Mouse (Mus musculus) olfactory bulb, adult 2 months (tissue): Measurements from ENCODE around the gene Foxc2. TPM values are rescaled to one million over a fixed set of nuclear protein-coding genes. Genes with fewer than 3 reads are reported as not detected.
A peak's percentile ranks its signal among the peaks of the same experiment; 100 is the strongest.

Experiments
- H3K27ac ChIP-seq: fragments of 200-500 bp; 2 replicates; pipeline ENCODE4 v1.5.1; 2012; ENCODE audit warnings: low read depth, low read length; ENCODE audit not compliant: insufficient read depth
- H3K4me1 ChIP-seq: fragments of 200-500 bp; 2 replicates; pipeline ENCODE4 v1.6.1; 2012; ENCODE audit warnings: low read length; ENCODE audit not compliant: control insufficient read depth, insufficient read depth
- H3K4me3 ChIP-seq: fragments of 200-500 bp; 2 replicates; pipeline ENCODE4 v1.5.1; 2012; ENCODE audit warnings: mild to moderate bottlenecking, low read depth, low read length, moderate library complexity; ENCODE audit not compliant: insufficient read depth
- CTCF ChIP-seq: fragments of 200-500 bp; IDR thresholded peaks from 2 replicates; pipeline ENCODE4 v1.5.1; 2012; ENCODE audit warnings: low read depth, mild to moderate bottlenecking, low read length, moderate library complexity; ENCODE audit not compliant: insufficient read depth
- POLR2A ChIP-seq: fragments of 200-500 bp; IDR thresholded peaks from 2 replicates; pipeline ENCODE4 v1.6.1; 2012; ENCODE audit warnings: mild to moderate bottlenecking, low read depth, low read length, moderate library complexity; ENCODE audit not compliant: insufficient read depth
- WGBS: fragments of 180-500 bp; shearing (Covaris S2); methylation state at CpG from one replicate; pipeline ENCODE4 v1.1.7; 2018; 5-methylcytosine and 5-hydroxymethylcytosine counted together
- polyA plus RNA-seq: library from polyadenylated mRNA; stranded (reverse); fragments of >200 nt; gene quantifications from 2 replicates; pipeline ENCODE4 v1.2.4, GENCODE M21; 2012; ENCODE audit warnings: low replicate concordance; ENCODE audit not compliant: missing spikeins, insufficient read depth, insufficient read length

Foxc2 gene
- polyA plus RNA-seq, 1 experiment = not detected

DNA sequence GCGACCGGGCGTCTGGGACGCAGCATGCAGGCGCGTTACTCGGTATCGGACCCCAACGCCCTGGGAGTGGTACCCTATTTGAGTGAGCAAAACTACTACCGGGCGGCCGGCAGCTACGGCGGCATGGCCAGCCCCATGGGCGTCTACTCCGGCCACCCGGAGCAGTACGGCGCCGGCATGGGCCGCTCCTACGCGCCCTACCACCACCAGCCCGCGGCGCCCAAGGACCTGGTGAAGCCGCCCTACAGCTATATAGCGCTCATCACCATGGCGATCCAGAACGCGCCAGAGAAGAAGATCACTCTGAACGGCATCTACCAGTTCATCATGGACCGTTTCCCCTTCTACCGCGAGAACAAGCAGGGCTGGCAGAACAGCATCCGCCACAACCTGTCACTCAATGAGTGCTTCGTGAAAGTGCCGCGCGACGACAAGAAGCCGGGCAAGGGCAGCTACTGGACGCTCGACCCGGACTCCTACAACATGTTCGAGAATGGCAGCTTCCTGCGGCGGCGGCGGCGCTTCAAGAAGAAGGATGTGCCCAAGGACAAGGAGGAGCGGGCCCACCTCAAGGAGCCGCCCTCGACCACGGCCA lies 717 bp downstream of the Foxc2 start:
- Histone ChIP-seq H3K27ac (no peak overlapping the region), H3K4me1 (no peaks in the 10 kb centered on the region; the same call in 1 of the 2 replicates), H3K4me3 (peak overlapping the region; percentile 17)
- 2% methylated on average over 55 of the region's 55 CpGs for WGBS
- TF ChIP-seq POLR2A = no peak
- TF ChIP-seq CTCF = no peak

DNA sequence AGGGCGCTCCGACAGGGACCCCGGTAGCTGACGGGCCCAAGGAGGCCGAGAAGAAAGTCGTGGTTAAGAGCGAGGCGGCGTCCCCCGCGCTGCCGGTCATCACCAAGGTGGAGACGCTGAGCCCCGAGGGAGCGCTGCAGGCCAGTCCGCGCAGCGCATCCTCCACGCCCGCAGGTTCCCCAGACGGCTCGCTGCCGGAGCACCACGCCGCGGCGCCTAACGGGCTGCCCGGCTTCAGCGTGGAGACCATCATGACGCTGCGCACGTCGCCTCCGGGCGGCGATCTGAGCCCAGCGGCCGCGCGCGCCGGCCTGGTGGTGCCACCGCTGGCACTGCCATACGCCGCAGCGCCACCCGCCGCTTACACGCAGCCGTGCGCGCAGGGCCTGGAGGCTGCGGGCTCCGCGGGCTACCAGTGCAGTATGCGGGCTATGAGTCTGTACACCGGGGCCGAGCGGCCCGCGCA lies 1.2 kb downstream of the Foxc2 start:
- TF ChIP-seq POLR2A = no peak
- no peak for TF ChIP-seq CTCF
- 1% methylated on average over 62 of the region's 62 CpGs for WGBS
- no peaks in the 10 kb centered on the region; the same call in 1 of the 2 replicates for H3K4me1 ChIP-seq
- H3K4me3 ChIP-seq = peak overlapping the region; percentile 0; the same call in 1 of the 2 replicates
- no peak overlapping the region for H3K27ac ChIP-seq

DNA sequence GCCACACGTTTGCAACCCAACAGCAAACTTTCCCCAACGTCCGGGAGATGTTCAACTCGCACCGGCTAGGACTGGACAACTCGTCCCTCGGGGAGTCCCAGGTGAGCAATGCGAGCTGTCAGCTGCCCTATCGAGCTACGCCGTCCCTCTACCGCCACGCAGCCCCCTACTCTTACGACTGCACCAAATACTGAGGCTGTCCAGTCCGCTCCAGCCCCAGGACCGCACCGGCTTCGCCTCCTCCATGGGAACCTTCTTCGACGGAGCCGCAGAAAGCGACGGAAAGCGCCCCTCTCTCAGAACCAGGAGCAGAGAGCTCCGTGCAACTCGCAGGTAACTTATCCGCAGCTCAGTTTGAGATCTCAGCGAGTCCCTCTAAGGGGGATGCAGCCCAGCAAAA lies 1.9 kb downstream of the Foxc2 start:
- Histone ChIP-seq H3K4me1 (no peaks in the 10 kb centered on the region; the same call in 1 of the 2 replicates), H3K4me3 (no peak overlapping the region), H3K27ac (no peak overlapping the region)
- 2% methylated on average over 28 of the region's 28 CpGs for WGBS
- TF ChIP-seq POLR2A (no peak), CTCF (no peak)

DNA sequence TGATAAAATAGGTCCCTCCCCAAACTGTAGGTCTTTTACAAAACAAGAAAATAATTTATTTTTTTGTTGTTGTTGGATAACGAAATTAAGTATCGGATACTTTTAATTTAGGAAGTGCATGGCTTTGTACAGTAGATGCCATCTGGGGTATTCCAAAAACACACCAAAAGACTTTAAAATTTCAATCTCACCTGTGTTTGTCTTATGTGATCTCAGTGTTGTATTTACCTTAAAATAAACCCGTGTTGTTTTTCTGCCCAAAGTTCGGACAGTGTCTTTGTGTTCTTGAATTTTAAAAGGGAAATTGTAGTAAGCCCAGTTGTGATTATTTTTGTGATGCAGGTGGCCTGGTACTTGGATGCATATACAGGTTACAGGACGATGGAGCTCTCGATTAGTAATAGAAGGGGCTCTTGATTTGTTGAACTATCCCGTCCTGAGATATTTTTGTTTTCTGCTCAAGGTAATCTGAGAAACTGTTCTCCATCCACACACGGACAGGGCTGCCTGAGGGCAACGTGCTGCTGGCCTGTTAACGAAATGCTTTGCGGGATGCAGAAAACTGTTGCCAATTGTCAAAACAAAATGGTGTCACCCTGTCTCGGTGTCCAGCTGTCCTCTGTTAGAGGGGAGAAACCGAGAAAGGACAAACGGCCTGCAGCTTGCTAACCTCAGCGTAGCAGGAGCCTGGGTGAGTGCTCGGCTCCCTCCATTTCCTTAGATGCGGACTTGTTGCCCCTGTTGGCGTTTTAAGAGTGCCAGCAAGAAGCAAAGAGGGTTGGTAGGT lies 2.9 kb downstream of the Foxc2 start:
- Histone ChIP-seq H3K4me3 (no peak overlapping the region), H3K4me1 (no peaks in the 10 kb centered on the region; the same call in 1 of the 2 replicates), H3K27ac (no peak overlapping the region)
- WGBS = 10% methylated on average over 18 of the region's 18 CpGs
- TF ChIP-seq CTCF (no peak), POLR2A (no peak)

DNA sequence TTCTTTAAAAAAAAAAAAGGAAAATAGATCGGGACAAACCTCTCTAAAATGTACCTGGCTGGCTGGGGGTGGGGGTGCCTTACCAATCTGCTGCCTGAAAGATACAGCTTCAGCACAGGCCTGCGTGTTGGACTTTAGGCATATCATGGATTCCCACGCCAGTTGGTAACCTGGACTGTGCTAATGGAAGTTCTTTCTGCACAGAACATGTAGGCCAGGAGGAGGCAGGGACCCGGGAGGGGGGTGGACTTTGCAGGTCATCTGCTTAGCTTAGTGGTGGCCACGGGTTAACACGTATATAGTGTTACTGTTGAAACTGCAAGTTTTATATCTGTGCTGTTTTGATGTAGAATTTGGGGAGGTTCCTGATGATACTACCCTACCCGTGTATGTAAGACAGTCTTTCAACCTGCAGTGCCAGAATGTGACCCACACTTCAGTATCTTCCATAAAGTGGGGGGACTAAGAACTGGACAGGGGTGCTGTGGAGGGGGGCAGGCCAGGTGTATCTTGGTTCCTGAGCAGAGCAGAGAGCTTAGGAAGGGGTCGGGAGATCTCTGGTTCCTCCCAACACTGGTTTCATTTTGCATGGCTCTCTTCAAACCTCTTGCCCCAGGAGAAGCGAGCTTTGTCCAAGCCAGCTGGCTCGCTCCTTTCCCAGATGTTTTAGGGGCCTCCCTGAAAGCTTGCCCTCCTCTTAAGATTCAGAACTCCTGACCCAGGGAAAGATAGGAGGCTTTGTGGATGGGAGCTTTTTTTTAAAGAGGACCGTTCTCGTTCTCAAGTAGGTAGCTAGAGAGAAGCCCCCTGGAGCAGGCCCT lies 3.9 kb downstream of the Foxc2 start:
- WGBS = 19% methylated on average over 12 of the region's 12 CpGs
- TF ChIP-seq POLR2A = no peak
- no peak for TF ChIP-seq CTCF
- Histone ChIP-seq H3K27ac (no peak overlapping the region), H3K4me3 (no peak overlapping the region), H3K4me1 (no peaks in the 10 kb centered on the region; the same call in 1 of the 2 replicates)

DNA sequence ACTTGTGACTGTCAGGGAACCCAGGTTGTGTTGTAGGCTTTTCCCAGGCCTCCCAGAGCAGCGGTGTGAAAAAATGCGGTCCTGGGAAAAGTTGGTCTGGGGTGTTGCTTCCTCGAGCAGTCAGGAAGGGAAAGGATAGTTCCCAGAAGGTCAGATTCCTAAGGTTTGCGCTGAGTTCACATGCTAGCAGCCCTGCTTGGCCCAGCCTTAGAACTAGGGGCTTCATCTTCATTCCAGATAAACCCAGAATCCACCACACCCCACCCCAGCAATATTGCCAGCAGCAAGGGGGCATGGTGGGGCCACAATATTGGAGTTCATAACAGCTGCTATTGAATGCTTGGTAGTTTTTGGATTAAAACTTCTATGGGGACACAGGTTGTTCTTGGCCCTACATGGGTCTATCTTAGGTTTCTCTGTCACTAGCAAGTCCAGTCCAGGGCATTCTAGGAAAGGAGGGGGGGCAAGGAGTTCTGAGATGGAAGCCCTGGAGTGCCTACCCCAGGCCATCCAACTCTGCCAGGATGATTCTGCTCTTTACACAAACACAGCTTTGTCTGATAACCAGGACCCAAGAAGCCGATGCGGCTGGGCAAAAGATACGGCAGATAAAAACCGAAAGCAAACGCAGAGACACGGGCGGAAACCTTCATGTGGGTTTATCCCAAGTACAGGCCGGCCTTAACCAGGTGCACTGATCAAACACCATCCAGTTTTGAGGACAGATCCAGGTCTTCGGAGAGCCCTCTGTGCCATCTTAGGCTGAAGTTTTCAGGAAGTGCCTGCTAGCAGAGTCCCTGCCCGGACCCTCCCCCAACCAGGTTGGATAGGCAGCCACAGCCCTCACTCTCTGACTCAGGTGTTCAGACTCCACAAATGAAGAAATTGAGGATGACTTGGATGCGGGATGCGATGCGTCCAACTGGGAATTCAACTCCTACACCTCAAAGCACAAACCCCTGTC lies 4.8 kb downstream of the Foxc2 start:
- no peak overlapping the region for H3K27ac ChIP-seq
- no peak for TF ChIP-seq CTCF
- no peak for TF ChIP-seq POLR2A
- WGBS = 14% methylated on average over 17 of the region's 17 CpGs
- H3K4me3 ChIP-seq = no peak overlapping the region
- H3K4me1 ChIP-seq = no peaks in the 10 kb centered on the region; the same call in none of the 2 replicates

DNA sequence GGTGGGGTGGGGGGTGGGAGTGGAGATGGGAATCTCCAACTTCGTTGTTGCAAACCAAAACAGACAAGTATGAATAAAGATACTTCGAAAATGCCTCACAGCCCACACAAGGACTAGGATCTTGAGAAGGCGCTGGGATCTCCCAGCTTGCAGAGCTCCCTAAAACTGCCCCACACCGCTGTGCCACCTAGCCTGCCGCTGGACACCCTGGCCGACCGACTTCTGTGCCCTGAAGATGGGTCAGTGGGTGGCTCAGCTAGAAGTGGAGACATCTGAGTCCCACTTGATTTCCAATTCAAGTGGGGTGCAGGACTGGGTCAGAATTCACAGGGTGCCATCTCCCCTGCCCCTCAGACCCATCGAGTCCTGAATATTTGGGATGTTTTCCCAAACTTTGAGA lies 5.7 kb downstream of the Foxc2 start:
- Histone ChIP-seq H3K4me1 (no peaks in the 10 kb centered on the region; the same call in none of the 2 replicates), H3K27ac (no peak overlapping the region), H3K4me3 (no peak overlapping the region)
- no peak for TF ChIP-seq CTCF
- 14% methylated on average over 8 of the region's 8 CpGs for WGBS

DNA sequence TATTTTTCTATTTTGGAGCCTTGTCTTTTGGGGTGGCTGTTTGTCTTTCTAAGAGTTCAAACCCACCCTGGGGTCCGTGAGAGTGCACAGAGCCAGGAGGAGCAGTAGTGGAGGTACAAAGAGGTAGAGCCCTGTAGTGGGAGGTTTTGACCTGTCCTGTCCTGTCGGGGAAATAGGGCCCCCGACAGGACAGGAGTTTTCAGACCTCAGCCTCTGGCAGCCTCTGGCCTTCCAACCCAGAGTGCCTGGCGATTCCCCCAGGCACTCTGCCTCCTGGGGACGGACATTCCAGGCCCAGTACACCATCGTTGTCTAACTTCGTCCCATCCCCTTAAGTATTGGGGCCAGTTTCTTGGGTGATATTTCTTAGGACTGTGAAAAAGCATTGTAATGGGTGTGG lies 6.4 kb downstream of the Foxc2 start:
- Histone ChIP-seq H3K4me1 (no peaks in the 10 kb centered on the region; the same call in none of the 2 replicates), H3K27ac (no peak overlapping the region), H3K4me3 (no peak overlapping the region)
- WGBS = 11% methylated on average over 7 of the region's 7 CpGs
- TF ChIP-seq CTCF (no peak), POLR2A (no peak)
